Mouse (Mus musculus) cerebellum, adult 2 months (tissue): ENCODE data around the gene Ovol2. TPM values are rescaled to one million over a fixed set of nuclear protein-coding genes. Genes with fewer than 3 reads are reported as not detected.

ENCODE experiments used
- DNase-seq, 2 experiments: peaks; one replicate each; pipeline ENCODE4 v3.0.0; 2021
- H3K27ac ChIP-seq: fragments of 200-500 bp; 2 replicates; pipeline ENCODE4 v1.5.1; 2012; ENCODE audit warnings: low read length, control low read depth, inconsistent platforms; ENCODE audit not compliant: insufficient read depth
- H3K27me3 ChIP-seq: fragments of 200-500 bp; 2 replicates; pipeline ENCODE4 v1.6.1; 2012; ENCODE audit warnings: inconsistent platforms, mild to moderate bottlenecking, low read length, moderate library complexity; ENCODE audit not compliant: control insufficient read depth, insufficient read depth
- H3K4me1 ChIP-seq: fragments of 200-500 bp; 2 replicates; pipeline ENCODE4 v1.6.1; 2011; ENCODE audit warnings: low read length; ENCODE audit not compliant: control insufficient read depth, insufficient read depth
- H3K4me3 ChIP-seq: fragments of 200-500 bp; replicated peaks from 2 replicates; pipeline ENCODE3; 2011; ENCODE audit warnings: mild to moderate bottlenecking, low read depth, low read length, control low read depth; ENCODE audit not compliant: insufficient read depth
- CTCF ChIP-seq: fragments of 200-500 bp; IDR thresholded peaks from 2 replicates; pipeline ENCODE4 v1.5.1; 2011; ENCODE audit warnings: low read depth, mild to moderate bottlenecking, control low read depth, low read length, moderate library complexity, borderline replicate concordance; ENCODE audit not compliant: insufficient read depth
- POLR2A ChIP-seq: fragments of 200-500 bp; IDR thresholded peaks from 2 replicates; pipeline ENCODE4 v1.6.1; 2011; ENCODE audit warnings: low read length, control low read depth, borderline replicate concordance; ENCODE audit not compliant: insufficient read depth
- WGBS: fragments of 180-500 bp; shearing (Covaris S2); methylation state at CpG from one replicate; pipeline ENCODE4 v1.1.7; 2018; 5-methylcytosine and 5-hydroxymethylcytosine counted together
- polyA plus RNA-seq: library from polyadenylated mRNA; depleted of rRNA; stranded (reverse); fragments of >200 nt; gene quantifications from 2 replicates; pipeline ENCODE4 v1.2.3, GENCODE M21; 2012

The Ovol2 gene
- polyA plus RNA-seq, 1 experiment: not detected

GRCm38 (mm10) chr2:144281417-144281816 is 50.5 kb downstream of the Ovol2 start:
- no peak for TF ChIP-seq CTCF
- TF ChIP-seq POLR2A: no peak
- 83% methylated on average over 3 of the region's 3 CpGs for WGBS

DNA sequence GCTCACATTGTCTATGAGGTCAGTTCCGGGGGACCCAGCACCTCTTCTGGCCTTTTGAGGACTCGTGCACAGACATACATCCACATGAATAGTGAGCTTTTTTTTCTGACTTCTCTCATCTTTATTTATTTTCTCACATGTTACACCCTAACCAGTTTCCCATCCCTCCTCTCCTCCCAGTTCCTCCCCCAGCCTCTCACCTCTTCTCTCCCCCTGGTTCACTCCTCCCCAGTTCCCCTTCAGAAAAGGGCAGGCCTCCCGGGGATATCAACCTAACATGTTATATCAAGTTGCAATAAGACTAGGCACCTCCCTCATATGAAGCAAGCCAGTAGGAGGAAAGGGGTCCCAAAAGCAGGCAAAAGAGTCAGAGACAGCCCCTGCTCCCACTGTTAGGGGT is 51.4 kb downstream of the Ovol2 start:
- no peak for TF ChIP-seq CTCF
- TF ChIP-seq POLR2A: no peak
- WGBS: 92% methylated on average over 3 of the region's 3 CpGs

More at GRCm38 (mm10) chr2:144281417-144281816, 50.5 kb downstream of the Ovol2 start:
- DNase-seq: no peak
- H3K4me1 ChIP-seq: no peaks in the 10 kb centered on the region
- no peaks in the 10 kb centered on the region for H3K27me3 ChIP-seq
- H3K27ac ChIP-seq: no peak overlapping the region
- H3K4me3 ChIP-seq: no peak overlapping the region

GRCm38 (mm10) chr2:144279742-144280141 is 52.2 kb downstream of the Ovol2 start:
- H3K27me3 ChIP-seq: no peaks in the 10 kb centered on the region
- 37% methylated on average over 5 of the region's 5 CpGs for WGBS
- TF ChIP-seq CTCF (no peak), POLR2A (no peak)
- no peak overlapping the region for H3K4me3 ChIP-seq
- H3K4me1 ChIP-seq: no peaks in the 10 kb centered on the region
- peak in 1 of 2 experiments; percentile 18 for DNase-seq
- H3K27ac ChIP-seq: no peak overlapping the region

More for the DNA sequence above, 51.4 kb downstream of the Ovol2 start:
- H3K4me3 ChIP-seq: no peak overlapping the region
- no peaks in the 10 kb centered on the region for H3K27me3 ChIP-seq
- H3K4me1 ChIP-seq: no peaks in the 10 kb centered on the region
- DNase-seq: no peak
- no peak overlapping the region for H3K27ac ChIP-seq

GRCm38 (mm10) chr2:144276885-144277284 is 55.1 kb downstream of the Ovol2 start:
- H3K4me3 ChIP-seq: no peak overlapping the region
- no peak overlapping the region for H3K27ac ChIP-seq
- no peaks in the 10 kb centered on the region for H3K4me1 ChIP-seq
- no peak for TF ChIP-seq POLR2A
- TF ChIP-seq CTCF: no peak
- DNase-seq: no peak
- H3K27me3 ChIP-seq: no peaks in the 10 kb centered on the region
- WGBS: 91% methylated on average over 3 of the region's 3 CpGs

GRCm38 (mm10) chr2:144274741-144275140 is 57.2 kb downstream of the Ovol2 start:
- no peak overlapping the region for H3K4me3 ChIP-seq
- no peaks in the 10 kb centered on the region for H3K4me1 ChIP-seq
- no peaks in the 10 kb centered on the region for H3K27me3 ChIP-seq
- DNase-seq: no peak
- 63% methylated on average over 8 of the region's 8 CpGs for WGBS
- no peak overlapping the region for H3K27ac ChIP-seq
- TF ChIP-seq CTCF (no peak), POLR2A (no peak)

GRCm38 (mm10) chr2:144272088-144272487 is 59.9 kb downstream of the Ovol2 start:
- no peak overlapping the region for H3K4me3 ChIP-seq
- no peak for DNase-seq
- no peaks in the 10 kb centered on the region for H3K27me3 ChIP-seq
- TF ChIP-seq POLR2A: no peak
- no peak for TF ChIP-seq CTCF
- 92% methylated on average over 12 of the region's 12 CpGs for WGBS
- no peak overlapping the region for H3K27ac ChIP-seq
- H3K4me1 ChIP-seq: no peaks in the 10 kb centered on the region

GRCm38 (mm10) chr2:144270507-144271420 is 61.2 kb downstream of the Ovol2 start, which contains the start of the genes Mgme1 and Snx5:
Gene Mgme1, plus strand, starts transcription at chr2:144270663.
Gene Snx5, minus strand, starts transcription at chr2:144270906.
- Histone ChIP-seq H3K27me3 (no peaks in the 10 kb centered on the region), H3K27ac (peak within 1 kb of the TSS; percentile 96), H3K4me3 (peak within 1 kb of the TSS; percentile 75), H3K4me1 (no peaks in the 10 kb centered on the region)
- TF ChIP-seq CTCF (no peak), POLR2A (peak; percentile 65; the same call in 1 of the 2 replicates)
- DNase-seq: peak; percentile 93 to 94
- 1% methylated on average over 93 of the region's 93 CpGs for WGBS
